Mouse (Mus musculus) midbrain, embryonic 12.5 days (tissue): ENCODE data around the gene Zdhhc4. TPM values are rescaled to one million over a fixed set of nuclear protein-coding genes. Genes with fewer than 3 reads are reported as not detected.

Experiments used
- ATAC-seq: fragments of 200-750 bp; cut with Nextera tagmentation; 2 replicates; pipeline ENCODE4 v1.8.0; 2017; ENCODE audit warnings: low read depth, moderate TSS enrichment, moderate library complexity; ENCODE audit not compliant: low FRiP score
- H3K27ac ChIP-seq: fragments of 300-500 bp; sonication (generic); replicated peaks from 2 replicates; pipeline ENCODE4 v1.5.1; 2016; ENCODE audit warnings: mild to moderate bottlenecking
- H3K27me3 ChIP-seq: fragments of 300-500 bp; sonication (generic); 2 replicates; pipeline ENCODE4 v1.6.1; 2016; ENCODE audit warnings: mild to moderate bottlenecking
- H3K36me3 ChIP-seq: fragments of 300-500 bp; sonication (generic); 2 replicates; pipeline ENCODE4 v1.6.1; 2016
- H3K4me1 ChIP-seq: fragments of 300-500 bp; sonication (generic); 2 replicates; pipeline ENCODE4 v1.6.1; 2016
- H3K4me2 ChIP-seq: fragments of 300-500 bp; sonication (generic); replicated peaks from 2 replicates; pipeline ENCODE4 v1.6.1; 2016; ENCODE audit warnings: mild to moderate bottlenecking, moderate library complexity
- H3K4me3 ChIP-seq: fragments of 300-500 bp; sonication (generic); 2 replicates; pipeline ENCODE4 v1.5.1; 2016; ENCODE audit warnings: mild to moderate bottlenecking
- H3K9ac ChIP-seq: fragments of 300-500 bp; sonication (generic); replicated peaks from 2 replicates; pipeline ENCODE4 v1.6.1; 2016; ENCODE audit warnings: mild to moderate bottlenecking, moderate library complexity
- H3K9me3 ChIP-seq: fragments of 300-500 bp; sonication (generic); 2 replicates; pipeline ENCODE4 v1.6.1; 2016; ENCODE audit warnings: mild to moderate bottlenecking
- WGBS: fragments of 180-500 bp; shearing (Covaris S2); methylation state at CpG from one replicate; pipeline ENCODE4 v1.1.7; 2016; 5-methylcytosine and 5-hydroxymethylcytosine counted together
- polyA plus RNA-seq: library from polyadenylated mRNA; unstranded; fragments of >200 nt; fragmentation: Nextera tagmentation; extraction: Ambion mirVana; gene quantifications from 2 replicates; pipeline ENCODE4 v1.2.1, GENCODE M21; 2016

Zdhhc4 gene
- polyA plus RNA-seq, 1 experiment from 2014 or later: 83.9 TPM

- H3K4me3 ChIP-seq: no peak overlapping the region
- no peak for ATAC-seq
- H3K27ac ChIP-seq: no peak overlapping the region
- H3K4me1 ChIP-seq: peaks cover 8% of the 10 kb centered on the region
- no peak overlapping the region for H3K4me2 ChIP-seq
- no peaks in the 10 kb centered on the region for H3K9me3 ChIP-seq
- 82% methylated on average over 3 of the region's 3 CpGs for WGBS
- peaks cover 53% of the 10 kb centered on the region for H3K27me3 ChIP-seq
- no peak overlapping the region for H3K9ac ChIP-seq
- H3K36me3 ChIP-seq: peaks cover 19% of the 10 kb centered on the region
These were observed 34.2 kb downstream of the Zdhhc4 start for GRCm38 (mm10) chr5:143294862-143295261.

GRCm38 (mm10) chr5:143293404-143293803 lies 35.7 kb downstream of the Zdhhc4 start, which contains the start of gene Zfp853:
Gene Zfp853 (minus strand): TSS chr5:143293623.
- H3K9me3 ChIP-seq: no peaks in the 10 kb centered on the region
- 5% methylated on average over 35 of the region's 38 CpGs for WGBS
- peaks cover 12% of the 10 kb centered on the region for H3K4me1 ChIP-seq
- peak within 1 kb of the TSS; percentile 55 for H3K4me2 ChIP-seq
- no peak within 1 kb of the TSS for H3K9ac ChIP-seq
- no peak within 1 kb of the TSS for H3K27ac ChIP-seq
- peaks cover 67% of the 10 kb centered on the region for H3K27me3 ChIP-seq
- peaks cover 6% of the 10 kb centered on the region; the same call in 1 of the 2 replicates for H3K36me3 ChIP-seq
- ATAC-seq: no peak
- H3K4me3 ChIP-seq: peak within 1 kb of the TSS; percentile 40

- H3K9ac ChIP-seq: no peak overlapping the region
- 2% methylated on average over 18 of the region's 19 CpGs for WGBS
- H3K4me1 ChIP-seq: peaks cover 17% of the 10 kb centered on the region
- no peaks in the 10 kb centered on the region for H3K9me3 ChIP-seq
- no peak overlapping the region for H3K27ac ChIP-seq
- H3K36me3 ChIP-seq: peaks cover 6% of the 10 kb centered on the region; the same call in 1 of the 2 replicates
- peak overlapping the region; percentile 55 for H3K4me2 ChIP-seq
- peaks cover 73% of the 10 kb centered on the region for H3K27me3 ChIP-seq
- H3K4me3 ChIP-seq: peak overlapping the region; percentile 40
- ATAC-seq: no peak
These were observed 36.2 kb downstream of the Zdhhc4 start for GRCm38 (mm10) chr5:143292879-143293278.

DNA sequence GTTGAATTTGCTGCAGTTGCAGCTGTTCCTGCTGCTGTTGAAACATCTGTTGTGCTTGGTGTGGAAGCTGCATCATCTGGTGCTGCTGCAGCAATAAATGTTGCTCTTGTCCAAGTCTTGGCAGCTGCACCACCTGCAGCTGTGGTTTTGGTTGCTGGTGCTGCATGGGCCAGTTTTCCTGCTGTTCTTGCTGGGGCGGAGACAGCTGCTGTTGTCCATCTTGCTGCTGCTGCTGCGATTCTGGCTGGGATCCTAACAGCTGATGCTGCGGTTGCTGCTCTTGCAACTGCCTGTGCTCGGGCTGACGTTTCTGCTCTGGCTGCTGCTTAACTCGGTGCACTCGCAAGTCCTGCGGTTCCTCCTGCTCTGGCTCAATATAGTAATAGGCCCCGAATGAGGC lies 39.8 kb downstream of the Zdhhc4 start:
- Histone ChIP-seq H3K27me3 (peaks cover 99% of the 10 kb centered on the region), H3K9ac (no peak overlapping the region), H3K9me3 (no peaks in the 10 kb centered on the region), H3K4me2 (no peak overlapping the region), H3K36me3 (no peaks in the 10 kb centered on the region), H3K27ac (no peak overlapping the region), H3K4me3 (no peak overlapping the region), H3K4me1 (peaks cover 21% of the 10 kb centered on the region)
- ATAC-seq: no peak
- 67% methylated on average over 9 of the region's 9 CpGs for WGBS

- peaks cover 91% of the 10 kb centered on the region for H3K27me3 ChIP-seq
- peak overlapping the region; percentile 32 for H3K4me3 ChIP-seq
- H3K9ac ChIP-seq: no peak overlapping the region
- H3K36me3 ChIP-seq: no peaks in the 10 kb centered on the region
- H3K27ac ChIP-seq: no peak overlapping the region
- ATAC-seq: no peak
- peaks cover 17% of the 10 kb centered on the region for H3K4me1 ChIP-seq
- H3K4me2 ChIP-seq: peak overlapping the region; percentile 54
- H3K9me3 ChIP-seq: no peaks in the 10 kb centered on the region
- WGBS: 9% methylated on average over 9 of the region's 9 CpGs
These were observed 40.6 kb downstream of the Zdhhc4 start for GRCm38 (mm10) chr5:143288378-143288911.

DNA sequence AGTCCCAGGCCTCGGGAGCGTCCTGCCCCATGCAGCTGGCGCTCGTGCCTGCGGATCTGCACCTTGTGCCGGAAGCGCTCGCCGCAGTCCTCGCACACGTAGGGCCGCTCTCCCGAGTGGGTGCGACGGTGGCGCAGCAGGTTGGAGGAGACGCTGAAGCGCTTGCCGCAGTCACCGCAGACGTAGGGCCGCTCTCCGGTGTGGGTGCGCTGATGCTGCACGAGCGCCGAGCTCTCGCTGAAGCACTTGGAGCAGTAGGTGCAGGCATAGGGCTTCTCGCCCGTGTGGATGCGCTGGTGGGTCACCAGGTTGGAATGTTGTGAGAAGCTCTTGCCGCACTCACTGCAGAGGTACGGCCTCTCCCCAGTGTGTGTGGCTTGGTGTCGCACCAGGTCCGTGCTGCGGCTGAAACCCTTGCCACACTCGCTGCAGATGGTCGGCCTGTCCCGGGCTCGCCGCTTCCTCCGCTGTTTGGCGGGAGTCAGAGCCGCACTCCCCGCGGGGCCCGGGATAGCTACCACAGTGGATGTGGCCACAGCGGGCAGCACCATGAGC lies 41.2 kb downstream of the Zdhhc4 start:
- WGBS: 3% methylated on average over 48 of the region's 48 CpGs
- Histone ChIP-seq H3K36me3 (no peaks in the 10 kb centered on the region), H3K9ac (peak overlapping the region; percentile 43), H3K4me2 (peak overlapping the region; percentile 54), H3K27ac (no peak overlapping the region), H3K4me1 (peaks cover 13% of the 10 kb centered on the region), H3K4me3 (peak overlapping the region; percentile 32), H3K9me3 (no peaks in the 10 kb centered on the region), H3K27me3 (peaks cover 85% of the 10 kb centered on the region)
- no peak for ATAC-seq

- Histone ChIP-seq H3K9me3 (no peaks in the 10 kb centered on the region), H3K4me3 (no peak overlapping the region), H3K4me2 (no peak overlapping the region), H3K36me3 (no peaks in the 10 kb centered on the region), H3K27me3 (peaks cover 55% of the 10 kb centered on the region), H3K4me1 (peaks cover 13% of the 10 kb centered on the region), H3K27ac (no peak overlapping the region), H3K9ac (no peak overlapping the region)
- WGBS: 38% methylated on average over 6 of the region's 6 CpGs
- ATAC-seq: no peak
These were observed 44.3 kb downstream of the Zdhhc4 start for GRCm38 (mm10) chr5:143284762-143285161.

DNA sequence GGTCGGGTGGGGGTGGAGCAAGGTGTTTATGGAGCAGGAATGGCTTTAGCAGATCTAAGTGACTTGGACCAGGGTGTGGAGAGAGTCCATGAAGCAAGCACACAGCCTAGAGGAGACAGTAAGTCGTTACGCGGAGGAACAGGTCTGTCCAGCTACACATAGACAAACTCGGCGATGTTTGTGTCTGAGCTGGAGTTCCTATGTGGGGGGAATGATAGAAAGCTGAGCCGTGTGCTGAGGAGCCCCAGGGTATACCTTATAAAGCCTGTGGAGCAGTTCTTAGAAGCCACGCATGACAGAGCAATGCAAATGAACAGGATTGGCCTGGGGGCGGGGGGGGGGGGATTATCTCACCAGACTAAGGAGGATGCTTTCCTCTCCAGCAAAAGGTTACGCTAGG lies 49.8 kb downstream of the Zdhhc4 start:
- Histone ChIP-seq H3K4me1 (no peaks in the 10 kb centered on the region), H3K4me3 (no peak overlapping the region), H3K4me2 (no peak overlapping the region), H3K9ac (no peak overlapping the region), H3K27me3 (peaks cover 6% of the 10 kb centered on the region), H3K36me3 (no peaks in the 10 kb centered on the region), H3K9me3 (no peaks in the 10 kb centered on the region), H3K27ac (no peak overlapping the region)
- 25% methylated on average over 10 of the region's 10 CpGs for WGBS
- ATAC-seq: no peak

- H3K4me3 ChIP-seq: no peak overlapping the region
- H3K36me3 ChIP-seq: no peaks in the 10 kb centered on the region
- 60% methylated on average over 5 of the region's 5 CpGs for WGBS
- ATAC-seq: no peak
- H3K4me1 ChIP-seq: peaks cover 5% of the 10 kb centered on the region
- H3K9me3 ChIP-seq: no peaks in the 10 kb centered on the region
- H3K9ac ChIP-seq: no peak overlapping the region
- no peak overlapping the region for H3K27ac ChIP-seq
- no peak overlapping the region for H3K4me2 ChIP-seq
- peaks cover 6% of the 10 kb centered on the region; the same call in 1 of the 2 replicates for H3K27me3 ChIP-seq
These were observed 53.3 kb downstream of the Zdhhc4 start for GRCm38 (mm10) chr5:143275761-143276160.

DNA sequence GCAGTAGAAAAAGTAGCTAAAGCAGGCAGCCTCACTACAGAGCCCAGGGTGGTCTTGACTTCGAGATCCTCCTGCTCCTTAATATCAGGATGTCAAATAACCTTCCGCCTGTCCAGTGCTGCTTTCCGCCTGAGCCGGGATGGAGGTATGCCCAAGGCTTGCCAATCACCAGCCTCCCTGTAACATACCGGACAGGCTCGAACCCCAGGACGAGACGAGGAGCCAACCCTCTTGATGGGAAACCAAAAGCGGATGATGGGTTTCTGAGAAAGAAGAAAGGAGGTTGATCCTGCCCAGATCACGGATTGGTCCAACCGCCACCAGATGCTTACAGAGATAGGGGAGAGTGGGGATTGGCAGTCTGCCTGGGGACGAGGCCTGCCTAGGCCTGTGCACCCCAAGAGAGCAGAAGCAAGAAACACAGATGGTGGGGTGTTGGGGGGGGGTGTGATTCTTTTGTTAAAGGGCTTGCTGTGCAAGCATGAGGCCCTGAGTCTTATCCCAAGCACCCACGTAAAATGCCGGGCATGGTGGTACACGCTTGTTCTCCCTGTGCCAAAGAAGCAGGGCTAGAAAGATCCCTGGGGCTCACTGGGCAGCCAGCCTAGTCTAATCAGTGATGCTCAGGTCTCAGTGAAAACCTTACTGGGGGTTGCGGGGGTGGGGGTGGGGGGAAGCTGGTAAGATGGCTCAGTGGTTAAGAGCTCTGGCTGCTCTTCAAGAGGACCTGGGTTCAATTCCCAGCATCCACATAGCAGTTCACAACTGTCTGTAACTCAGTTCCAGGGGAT lies 56.3 kb downstream of the Zdhhc4 start:
- Histone ChIP-seq H3K9ac (no peak overlapping the region), H3K4me3 (no peak overlapping the region), H3K27ac (no peak overlapping the region), H3K27me3 (peaks cover 6% of the 10 kb centered on the region; the same call in 1 of the 2 replicates), H3K36me3 (no peaks in the 10 kb centered on the region), H3K4me1 (peaks cover 22% of the 10 kb centered on the region), H3K4me2 (no peak overlapping the region), H3K9me3 (no peaks in the 10 kb centered on the region)
- ATAC-seq: no peak
- WGBS: 90% methylated on average over 16 of the region's 16 CpGs

GRCm38 (mm10) chr5:143272108-143272507 lies 56.9 kb downstream of the Zdhhc4 start:
- Histone ChIP-seq H3K9me3 (no peaks in the 10 kb centered on the region), H3K4me3 (no peak overlapping the region), H3K4me2 (no peak overlapping the region), H3K27ac (no peak overlapping the region), H3K9ac (no peak overlapping the region), H3K4me1 (peaks cover 22% of the 10 kb centered on the region), H3K36me3 (no peaks in the 10 kb centered on the region), H3K27me3 (peaks cover 6% of the 10 kb centered on the region; the same call in 1 of the 2 replicates)
- 75% methylated on average over 3 of the region's 3 CpGs for WGBS
- ATAC-seq: no peak

DNA sequence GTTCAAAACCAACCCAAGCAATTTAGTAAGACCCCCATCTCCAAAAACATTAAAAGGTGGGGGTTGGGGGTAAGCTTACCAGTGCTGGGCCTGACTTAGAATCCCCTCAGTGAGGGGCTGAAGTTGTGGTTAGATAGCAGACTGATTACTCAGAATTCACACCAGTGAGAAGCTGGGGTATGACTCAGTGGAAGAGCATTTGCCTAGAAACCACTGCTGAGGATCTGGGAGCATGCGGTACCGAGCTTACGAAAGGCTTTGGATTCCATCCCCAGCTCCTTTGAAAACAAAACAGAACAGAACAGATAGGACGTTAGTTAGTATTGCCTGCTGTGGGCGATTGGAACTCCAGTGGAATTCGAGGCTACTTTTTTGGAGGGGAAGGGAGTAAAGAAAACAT lies 57.4 kb downstream of the Zdhhc4 start:
- H3K27ac ChIP-seq: no peak overlapping the region
- 84% methylated on average over 6 of the region's 6 CpGs for whole genome bisulfite sequencing
- no peak for ATAC-seq

More for the DNA sequence above, 57.4 kb downstream of the Zdhhc4 start:
- H3K36me3 ChIP-seq: no peaks in the 10 kb centered on the region
- H3K4me3 ChIP-seq: no peak overlapping the region
- no peak overlapping the region for H3K4me2 ChIP-seq
- peaks cover 22% of the 10 kb centered on the region for H3K4me1 ChIP-seq
- H3K9me3 ChIP-seq: no peaks in the 10 kb centered on the region
- H3K27me3 ChIP-seq: peaks cover 6% of the 10 kb centered on the region; the same call in 1 of the 2 replicates
- H3K9ac ChIP-seq: no peak overlapping the region
